Mouse (Mus musculus) heart, embryonic 11.5 days (tissue): ENCODE measurements around the gene Gm3404. TPM values are rescaled to one million over a fixed set of nuclear protein-coding genes. Genes with fewer than 3 reads are reported as not detected.
"Not testable (repeated sequence)": the region's sequence is repeated elsewhere in the genome, so short reads cannot be mapped to it uniquely, and the experiment has no call there.

ENCODE experiments used
- ATAC-seq: fragments of 200-750 bp; cut with Nextera tagmentation; replicated peaks from 2 replicates; pipeline ENCODE4 v1.8.0; 2017; ENCODE audit warnings: moderate library complexity; ENCODE audit not compliant: insufficient number of reproducible peaks, low FRiP score, low TSS enrichment
- H3K27ac ChIP-seq: fragments of 300-500 bp; sonication (generic); 2 replicates; pipeline ENCODE4 v1.5.1; 2014; ENCODE audit warnings: mild to moderate bottlenecking, low read depth, low read length
- H3K27me3 ChIP-seq: fragments of 300-500 bp; sonication (generic); 2 replicates; pipeline ENCODE4 v1.6.1; 2014; ENCODE audit warnings: mild to moderate bottlenecking, low read length, mixed read lengths; ENCODE audit not compliant: control insufficient read depth, insufficient read depth
- H3K36me3 ChIP-seq: fragments of 300-500 bp; sonication (generic); 2 replicates; pipeline ENCODE4 v1.6.1; 2014; ENCODE audit warnings: mild to moderate bottlenecking, low read length, moderate library complexity, mixed read lengths; ENCODE audit not compliant: control insufficient read depth, insufficient read depth
- H3K4me1 ChIP-seq: fragments of 300-500 bp; sonication (generic); 2 replicates; pipeline ENCODE4 v1.6.1; 2014; ENCODE audit warnings: low read length; ENCODE audit not compliant: control insufficient read depth, insufficient read depth
- H3K4me2 ChIP-seq: fragments of 300-500 bp; sonication (generic); 2 replicates; pipeline ENCODE4 v1.6.1; 2014; ENCODE audit warnings: mild to moderate bottlenecking, moderate library complexity
- H3K4me3 ChIP-seq: fragments of 300-500 bp; sonication (generic); 2 replicates; pipeline ENCODE4 v1.5.1; 2014; ENCODE audit warnings: low read depth, low read length
- H3K9ac ChIP-seq: fragments of 300-500 bp; sonication (generic); 2 replicates; pipeline ENCODE4 v1.6.1; 2014; ENCODE audit warnings: mild to moderate bottlenecking, low read depth, low read length, moderate library complexity
- H3K9me3 ChIP-seq: fragments of 300-500 bp; sonication (generic); replicated peaks from 2 replicates; pipeline ENCODE4 v1.6.1; 2016; ENCODE audit warnings: low read length; ENCODE audit not compliant: control insufficient read depth
- WGBS: fragments of 180-500 bp; shearing (Covaris S2); extraction: QIAGEN DNeasy Blood & Tissue Kit; methylation state at CpG from one replicate; pipeline ENCODE4 v1.1.7; 2014; ENCODE audit not compliant: insufficient replicate concordance; 5-methylcytosine and 5-hydroxymethylcytosine counted together
- polyA plus RNA-seq: library from polyadenylated mRNA; unstranded; fragments of >200 nt; fragmentation: Nextera tagmentation; extraction: Ambion mirVana; gene quantifications from 2 replicates; pipeline ENCODE4 v1.2.1, GENCODE M21; 2014

Gene Gm3404
- polyA plus RNA-seq, 1 experiment from 2014 or later: not detected

- H3K4me1 ChIP-seq: no peaks in the 10 kb centered on the region
- H3K9me3 ChIP-seq: no peaks in the 10 kb centered on the region
- WGBS: 81% methylated on average over 1 of the region's 1 CpGs
- no peak overlapping the region for H3K27ac ChIP-seq
- H3K9ac ChIP-seq: no peak overlapping the region
- H3K4me2 ChIP-seq: no peak overlapping the region
- no peak overlapping the region for H3K4me3 ChIP-seq
- no peak for ATAC-seq
- H3K36me3 ChIP-seq: no peaks in the 10 kb centered on the region
- H3K27me3 ChIP-seq: no peaks in the 10 kb centered on the region
Measured at GRCm38 (mm10) chr5:146564259-146564658, 38.7 kb downstream of the Gm3404 start.

GRCm38 (mm10) chr5:146567054-146567453 lies 41.5 kb downstream of the Gm3404 start:
- no peak overlapping the region for H3K9ac ChIP-seq
- no peak overlapping the region for H3K27ac ChIP-seq
- WGBS: 50% methylated on average over 4 of the region's 4 CpGs
- no peaks in the 10 kb centered on the region for H3K27me3 ChIP-seq
- no peaks in the 10 kb centered on the region for H3K36me3 ChIP-seq
- no peaks in the 10 kb centered on the region for H3K4me1 ChIP-seq
- no peak overlapping the region for H3K4me2 ChIP-seq
- H3K4me3 ChIP-seq: no peak overlapping the region
- no peaks in the 10 kb centered on the region for H3K9me3 ChIP-seq
- ATAC-seq: no peak

GRCm38 (mm10) chr5:146570179-146570578 lies 44.6 kb downstream of the Gm3404 start:
- not testable (repeated sequence) for H3K36me3 ChIP-seq, H3K27me3 ChIP-seq, H3K4me1 ChIP-seq, H3K4me2 ChIP-seq, H3K9ac ChIP-seq, H3K9me3 ChIP-seq, H3K27ac ChIP-seq, H3K4me3 ChIP-seq, ATAC-seq
- WGBS: 78% methylated on average over 6 of the region's 6 CpGs

- not testable (repeated sequence) for H3K36me3 ChIP-seq, H3K4me2 ChIP-seq, H3K4me3 ChIP-seq, H3K27ac ChIP-seq, H3K4me1 ChIP-seq, ATAC-seq, H3K9me3 ChIP-seq, H3K27me3 ChIP-seq, H3K9ac ChIP-seq
- WGBS: 64% methylated on average over 6 of the region's 6 CpGs
Measured at GRCm38 (mm10) chr5:146571830-146572734, 46.5 kb downstream of the Gm3404 start.

GRCm38 (mm10) chr5:146572735-146573042 lies 47.1 kb downstream of the Gm3404 start:
- H3K4me1 ChIP-seq, H3K27ac ChIP-seq, H3K36me3 ChIP-seq, ATAC-seq, H3K9ac ChIP-seq, H3K4me3 ChIP-seq, H3K27me3 ChIP-seq, H3K4me2 ChIP-seq, H3K9me3 ChIP-seq: not testable (repeated sequence)
- 83% methylated on average over 4 of the region's 4 CpGs for WGBS

- Histone ChIP-seq H3K27me3 (no peaks in the 10 kb centered on the region), H3K4me1 (no peaks in the 10 kb centered on the region), H3K9ac (no peak overlapping the region), H3K4me2 (no peak overlapping the region), H3K4me3 (no peak overlapping the region), H3K36me3 (no peaks in the 10 kb centered on the region), H3K27ac (no peak overlapping the region), H3K9me3 (no peaks in the 10 kb centered on the region)
- 72% methylated on average over 3 of the region's 3 CpGs for WGBS
- ATAC-seq: no peak
Measured at GRCm38 (mm10) chr5:146576668-146577067, 51.1 kb downstream of the Gm3404 start.

Other genes starting within 250 kb of the Gm3404 start
- gene Wasf3, start 140.8 kb upstream of the Gm3404 start, polyA plus RNA-seq: 0.42 and 0.52 TPM in 2 replicates
- gene Gm6408, start 43.8 kb upstream of the Gm3404 start, polyA plus RNA-seq: not detected in 2 replicates
- gene Gm6370, start 34.4 kb upstream of the Gm3404 start, polyA plus RNA-seq: not detected in 2 replicates
- not detected in 2 replicates for gene 4930449I24Rik, start 23.4 kb upstream of the Gm3404 start, polyA plus RNA-seq
- not detected in 2 replicates for gene Gm3402, start 11.7 kb upstream of the Gm3404 start, polyA plus RNA-seq
- gene Gm3409, start 11.8 kb downstream of the Gm3404 start, polyA plus RNA-seq: not detected in 2 replicates
- not detected in 2 replicates for gene Gm3415, start 30.3 kb downstream of the Gm3404 start, polyA plus RNA-seq
- not detected in 2 replicates for gene Gpr12, start 59.4 kb downstream of the Gm3404 start, polyA plus RNA-seq